Mouse (Mus musculus) kidney, postnatal 36 days (tissue): ENCODE measurements around the gene Tmem208.

ENCODE experiments used
- DNase-seq, 2 experiments: peaks; one replicate each; pipeline ENCODE4 v3.0.0; 2021 to 2022; ENCODE audit warnings: mixed read lengths in 2 of 2

Tmem208 gene

GRCm38 (mm10) chr8:105298351-105299252, 27.6 kb upstream of the Tmem208 start:
- no peak for DNase-seq

- no peak for DNase-seq
These were observed 26.2 kb upstream of the Tmem208 start for GRCm38 (mm10) chr8:105299962-105300361.

GRCm38 (mm10) chr8:105303396-105303795, 22.8 kb upstream of the Tmem208 start:
- DNase-seq, result no peak

GRCm38 (mm10) chr8:105303874-105304273, 22.3 kb upstream of the Tmem208 start:
- no peak for DNase-seq

- DNase-seq, result no peak
These were observed 21.6 kb upstream of the Tmem208 start for GRCm38 (mm10) chr8:105304325-105305210.

- peak; percentile 91 to 92 for DNase-seq
These were observed 20.7 kb upstream of the Tmem208 start, which contains the start of gene Elmo3 for GRCm38 (mm10) chr8:105305211-105306145. Gene Elmo3, plus strand, starts transcription at chr8:105305601.

- no peak for DNase-seq
These were observed 19.9 kb upstream of the Tmem208 start for GRCm38 (mm10) chr8:105306146-105306691.

- DNase-seq, result no peak
These were observed 18.5 kb upstream of the Tmem208 start for GRCm38 (mm10) chr8:105307670-105308069.

GRCm38 (mm10) chr8:105308428-105308827, 17.7 kb upstream of the Tmem208 start:
- DNase-seq, result no peak

- no peak for DNase-seq
These were observed 16.9 kb upstream of the Tmem208 start for GRCm38 (mm10) chr8:105309142-105309847.

- no peak for DNase-seq
These were observed 16.0 kb upstream of the Tmem208 start for GRCm38 (mm10) chr8:105310118-105310517.

GRCm38 (mm10) chr8:105311718-105312117, 14.4 kb upstream of the Tmem208 start:
- DNase-seq, result no peak

- no peak for DNase-seq
These were observed 13.2 kb upstream of the Tmem208 start for GRCm38 (mm10) chr8:105312891-105313481.

GRCm38 (mm10) chr8:105313622-105314402, 12.3 kb upstream of the Tmem208 start:
- DNase-seq, result no peak

GRCm38 (mm10) chr8:105315073-105315769, 10.9 kb upstream of the Tmem208 start:
- no peak for DNase-seq

- no peak for DNase-seq
These were observed 8.2 kb upstream of the Tmem208 start for GRCm38 (mm10) chr8:105317941-105318340.

GRCm38 (mm10) chr8:105318662-105319190, 7.4 kb upstream of the Tmem208 start:
- no peak for DNase-seq

GRCm38 (mm10) chr8:105323183-105323582, 3.0 kb upstream of the Tmem208 start:
- DNase-seq, result no peak

GRCm38 (mm10) chr8:105325641-105326093, 487 bp upstream of the Tmem208 start:
- no peak for DNase-seq
